Mouse (Mus musculus): ENCODE measurements around the gene Spon1. TPM values are rescaled to one million over a fixed set of nuclear protein-coding genes. Genes with fewer than 3 reads are reported as not detected.

Spon1 gene
- total and polyA plus RNA-seq, 3 experiments, result not detected

DNA sequence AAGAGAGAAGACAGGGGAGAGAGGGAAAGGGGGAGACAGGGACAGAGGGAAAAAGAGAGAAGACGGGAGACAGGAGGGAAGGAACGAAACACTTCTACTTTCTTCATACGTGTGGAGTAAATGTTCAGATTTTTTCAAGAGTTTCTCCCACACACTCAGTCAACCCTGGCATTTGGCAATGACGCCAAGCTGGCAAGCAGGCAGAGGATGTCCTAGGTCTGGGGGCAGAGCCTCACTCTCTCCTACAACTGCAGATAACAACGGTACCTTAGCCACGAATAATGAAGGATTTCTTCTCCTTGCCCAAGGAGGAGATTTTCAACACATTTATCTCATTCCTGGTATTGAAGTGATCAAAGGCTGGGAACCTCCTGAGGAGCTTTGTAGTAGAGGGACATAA, 321.5 kb downstream of the Spon1 start:
- Histone ChIP-seq H3K27ac (ENCODE audit: control insufficient read depth, low read depth, low read length) (no peak overlapping the region), H3K4me3 (ENCODE audit: control insufficient read depth in 1 of 2, insufficient read depth in 1 of 2, low read depth in 2 of 2, low read length in 2 of 2) (no peak overlapping the region), H3K4me1 (ENCODE audit: control insufficient read depth in 1 of 2, insufficient read depth in 2 of 2, low read length in 2 of 2) (no peaks in the 10 kb centered on the region), H3K27me3 (ENCODE audit: control insufficient read depth in 1 of 2, insufficient read depth in 2 of 2, low read length in 2 of 2) (peaks cover 0 to 2% of the 10 kb centered on the region in 2 experiments; a peak in 1 of 4 replicates), H3K9ac (ENCODE audit: control insufficient read depth, low read depth, low read length, poor library complexity, severe bottlenecking) (no peak overlapping the region), H3K36me3 (ENCODE audit: control insufficient read depth in 1 of 2, insufficient read depth in 2 of 2, low read length in 2 of 2) (no peaks in the 10 kb centered on the region), H3K79me2 (ENCODE audit: control insufficient read depth, insufficient read depth, low read length, poor library complexity) (no peaks in the 10 kb centered on the region), H3K9me3 (replicated peaks; ENCODE audit: insufficient read depth, low read length) (no peaks in the 10 kb centered on the region)
- no peak for DNase-seq (ENCODE audit: low read depth, low spot score)
- TF ChIP-seq ZC3H11A (IDR thresholded peaks at IDR 0.05; ENCODE audit: low read depth, low read length) (no peak), MAFK (IDR thresholded peaks at IDR 0.05; ENCODE audit: borderline replicate concordance, low read depth, low read length) (no peak), HCFC1 (IDR thresholded peaks at IDR 0.05; ENCODE audit: low read depth, low read length) (no peak), MXI1 (IDR thresholded peaks at IDR 0.05; ENCODE audit: low read depth, low read length) (no peak), E2F4 (IDR thresholded peaks at IDR 0.05; ENCODE audit: borderline replicate concordance, low read depth, low read length) (no peak), KAT2A (conservative IDR thresholded peaks at IDR 0.05; ENCODE audit: low read depth, low read length) (no peak)

DNA sequence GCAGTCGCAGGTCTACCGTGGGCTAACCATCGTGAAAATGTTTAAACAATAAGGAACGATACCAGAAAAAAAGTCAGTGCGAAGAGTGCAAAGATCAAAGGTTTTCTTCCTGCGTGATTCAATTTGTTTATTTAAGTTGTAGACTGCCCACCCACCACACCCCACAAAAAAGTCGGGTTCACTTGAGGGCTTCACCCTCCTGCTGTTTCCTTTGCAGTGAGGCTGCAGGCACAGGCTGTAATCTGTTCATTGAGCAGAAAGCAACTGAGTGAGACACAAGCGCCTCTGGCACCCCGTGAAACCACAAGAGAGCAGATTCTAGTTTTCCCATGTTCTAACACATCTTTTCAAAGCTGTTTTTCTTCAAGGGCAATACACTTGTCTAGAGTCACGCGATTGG, 322.2 kb downstream of the Spon1 start:
- no peak overlapping the region for H3K9ac ChIP-seq (ENCODE audit: control insufficient read depth, low read depth, low read length, poor library complexity, severe bottlenecking)
- peaks cover 0 to 2% of the 10 kb centered on the region in 2 experiments; a peak in 1 of 4 replicates for H3K27me3 ChIP-seq (ENCODE audit: control insufficient read depth in 1 of 2, insufficient read depth in 2 of 2, low read length in 2 of 2)
- no peak for TF ChIP-seq BHLHE40 (IDR thresholded peaks at IDR 0.05; ENCODE audit: borderline replicate concordance, low read depth, low read length)
- TF ChIP-seq NRF1 (IDR thresholded peaks at IDR 0.05; ENCODE audit: insufficient read depth, low read depth, low read length, poor library complexity, severe bottlenecking), result no peak
- no peak for TF ChIP-seq SMC3 (IDR thresholded peaks at IDR 0.05; ENCODE audit: low read depth, low read length)
- no peak for TF ChIP-seq MXI1 (IDR thresholded peaks at IDR 0.05; ENCODE audit: low read depth, low read length)
- TF ChIP-seq GATA1 (IDR thresholded peaks at IDR 0.05; ENCODE audit: low read depth, low read length), result no peak
- TF ChIP-seq MAX (IDR thresholded peaks at IDR 0.05; ENCODE audit: low read length), result no peak
- no peak for TF ChIP-seq USF2 (IDR thresholded peaks at IDR 0.05; ENCODE audit: borderline replicate concordance in 1 of 2, insufficient read depth in 1 of 2, low read depth in 1 of 2, low read length in 2 of 2)
- TF ChIP-seq POLR2AphosphoS2 (IDR thresholded peaks at IDR 0.05; ENCODE audit: low read length), result no peak
- no peak for TF ChIP-seq ZC3H11A (IDR thresholded peaks at IDR 0.05; ENCODE audit: low read depth, low read length)
- no peak for TF ChIP-seq MYB (IDR thresholded peaks at IDR 0.05; ENCODE audit: low read depth, low read length)
- no peak for TF ChIP-seq USF1 (IDR thresholded peaks at IDR 0.05; ENCODE audit: low read depth, low read length)
- no peak for TF ChIP-seq MYC (IDR thresholded peaks at IDR 0.05; ENCODE audit: low read depth, low read length)
- TF ChIP-seq RCOR1 (IDR thresholded peaks at IDR 0.05; ENCODE audit: low read depth, low read length), result no peak
- TF ChIP-seq POLR2A (IDR thresholded peaks at IDR 0.05; ENCODE audit: control insufficient read depth in 1 of 2, insufficient read depth in 1 of 2, low read depth in 1 of 2, low read length in 2 of 2, poor library complexity in 1 of 2), result no peak
- TF ChIP-seq RAD21 (IDR thresholded peaks at IDR 0.05; ENCODE audit: low read depth, low read length), result no peak
- no peak for TF ChIP-seq UBTF (IDR thresholded peaks at IDR 0.05; ENCODE audit: borderline replicate concordance, insufficient read depth, low read depth, low read length)
- TF ChIP-seq CHD2 (IDR thresholded peaks at IDR 0.05; ENCODE audit: low read length), result no peak
- H3K4me3 ChIP-seq (ENCODE audit: control insufficient read depth in 1 of 2, insufficient read depth in 1 of 2, low read depth in 2 of 2, low read length in 2 of 2), result no peak overlapping the region
- no peaks in the 10 kb centered on the region for H3K9me3 ChIP-seq (replicated peaks; ENCODE audit: insufficient read depth, low read length)
- H3K27ac ChIP-seq (ENCODE audit: control insufficient read depth, low read depth, low read length), result no peak overlapping the region
- DNase-seq (ENCODE audit: low read depth, low spot score), result no peak
- H3K79me2 ChIP-seq (ENCODE audit: control insufficient read depth, insufficient read depth, low read length, poor library complexity), result no peaks in the 10 kb centered on the region
- no peaks in the 10 kb centered on the region for H3K36me3 ChIP-seq (ENCODE audit: control insufficient read depth in 1 of 2, insufficient read depth in 2 of 2, low read length in 2 of 2)
- H3K4me1 ChIP-seq (ENCODE audit: control insufficient read depth in 1 of 2, insufficient read depth in 2 of 2, low read length in 2 of 2), result no peaks in the 10 kb centered on the region

Measured in MEL (cell line).